Comparison of ENCODE assay signal across 10 mouse cellular contexts in the genomic region with DNA sequence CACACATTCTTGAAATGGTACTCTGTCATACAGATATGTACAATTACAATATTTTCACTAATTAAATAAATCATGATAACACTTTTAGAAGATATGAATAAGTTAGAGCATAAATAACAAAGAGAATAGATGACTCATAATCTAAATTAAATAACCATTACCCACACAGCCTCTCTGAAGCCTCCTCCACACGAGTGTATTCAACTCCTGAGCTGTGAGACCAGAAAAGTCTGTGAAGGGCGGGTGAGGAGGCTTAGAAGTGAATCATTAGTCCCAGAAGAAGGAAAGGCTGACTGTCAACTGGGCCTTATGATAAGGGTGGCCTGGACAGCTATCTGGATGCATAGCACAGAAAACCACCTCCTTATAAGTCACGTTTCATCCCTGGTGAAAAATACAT.
"Had no signal": no experiment of that assay in that cellular context is flagged by ENCODE, and none has a peak within 500 bp of the region (broad histone marks: within the 10 kb centered on the region; RNA-seq: fewer than 3 reads in every experiment).

No protein-coding gene starts in this region.

- DNase-seq: retina, postnatal 1 day; right cerebral cortex, postnatal 14 days; right cerebral cortex, postnatal 4 days; spleen, adult 18-20 months; thymus, adult 18-20 months; thymus, adult 2 months; thymus, postnatal 14 days; thymus, postnatal 25 days; thymus, postnatal 36 days; thymus, postnatal 4 days had no signal
